ENCODE assay signal across 9 mouse cellular contexts in genomic region chr10:69928358-69928757, GRCm38 (mm10).
DNase-seq lines count a peak whose midpoint lies in the region; ATAC-seq lines count a peak whose summit lies in the region.
"Had no signal": no experiment of that assay in that cellular context is flagged by ENCODE, and none has a peak within 500 bp of the region (broad histone marks: within the 10 kb centered on the region; RNA-seq: fewer than 3 reads in every experiment).

No protein-coding gene starts in this region.

- peak overlapping the region; percentile 97 for H3K27ac ChIP-seq in kidney, embryonic 15.5 days
- H3K27ac ChIP-seq in liver, embryonic 16.5 days (ENCODE audit: low read length) = peak overlapping the region; percentile 55
- no peak overlapping the region for H3K27ac ChIP-seq in heart, embryonic 11.5 days (ENCODE audit: low read depth, low read length)
- H3K27ac ChIP-seq: forebrain, embryonic 13.5 days had no signal

- H3K9me3 ChIP-seq in kidney, embryonic 15.5 days (replicated peaks) = no peaks in the 10 kb centered on the region
- no peaks in the 10 kb centered on the region for H3K9me3 ChIP-seq in liver, embryonic 16.5 days (replicated peaks; ENCODE audit: control insufficient read depth, low read length)
- H3K9me3 ChIP-seq in heart, embryonic 11.5 days (replicated peaks; ENCODE audit: control insufficient read depth, low read length) = no peaks in the 10 kb centered on the region
- H3K9me3 ChIP-seq: forebrain, embryonic 13.5 days had no signal

- WGBS in kidney, embryonic 15.5 days = 44% methylated on average over 7 of the region's 7 CpGs
- 50% methylated on average over 7 of the region's 7 CpGs for WGBS in liver, embryonic 16.5 days (ENCODE audit: insufficient replicate concordance)
- 74% methylated on average over 7 of the region's 7 CpGs for WGBS in heart, embryonic 11.5 days (ENCODE audit: insufficient replicate concordance)

- intact Hi-C loops in heart, postnatal 14 days (cut with DNase I) = no loop called here

- no peak for ATAC-seq in kidney, embryonic 15.5 days (replicated peaks; ENCODE audit: low FRiP score)
- ATAC-seq in liver, embryonic 16.5 days (ENCODE audit: low read depth) = peak; percentile 11
- no peak for ATAC-seq in heart, embryonic 11.5 days (replicated peaks; ENCODE audit: insufficient number of reproducible peaks, low FRiP score, low TSS enrichment)
- ATAC-seq in inflammation-experienced regulatory T-cells, adult 6 months = no peak
- ATAC-seq: forebrain, embryonic 13.5 days had no signal

- no peak overlapping the region for H3K9ac ChIP-seq in kidney, embryonic 15.5 days
- no peak overlapping the region for H3K9ac ChIP-seq in liver, embryonic 16.5 days (ENCODE audit: low read depth, low read length)
- H3K9ac ChIP-seq in heart, embryonic 11.5 days (ENCODE audit: low read depth, low read length) = no peak overlapping the region
- H3K9ac ChIP-seq: forebrain, embryonic 13.5 days had no signal

- H3K4me2 ChIP-seq in kidney, embryonic 15.5 days = peak overlapping the region; percentile 65
- H3K4me2 ChIP-seq in liver, embryonic 16.5 days (ENCODE audit: low read depth, low read length) = peak overlapping the region; percentile 36
- H3K4me2 ChIP-seq in heart, embryonic 11.5 days = no peak overlapping the region
- H3K4me2 ChIP-seq: forebrain, embryonic 13.5 days had no signal

- no peaks in the 10 kb centered on the region for H3K27me3 ChIP-seq in kidney, embryonic 15.5 days
- peaks cover 32% of the 10 kb centered on the region for H3K27me3 ChIP-seq in liver, embryonic 16.5 days (ENCODE audit: control insufficient read depth, insufficient read depth, low read depth, low read length)
- H3K27me3 ChIP-seq in heart, embryonic 11.5 days (ENCODE audit: control insufficient read depth, insufficient read depth, low read length) = no peaks in the 10 kb centered on the region
- H3K27me3 ChIP-seq: forebrain, embryonic 13.5 days had no signal

- H3K4me1 ChIP-seq in kidney, embryonic 15.5 days = peaks cover 44% of the 10 kb centered on the region
- peaks cover 12% of the 10 kb centered on the region for H3K4me1 ChIP-seq in liver, embryonic 16.5 days (ENCODE audit: control insufficient read depth, low read depth, low read length)
- peaks cover 20% of the 10 kb centered on the region for H3K4me1 ChIP-seq in heart, embryonic 11.5 days (ENCODE audit: control insufficient read depth, insufficient read depth, low read length)

- no peak overlapping the region for H3K4me3 ChIP-seq in kidney, embryonic 15.5 days (replicated peaks)
- H3K4me3 ChIP-seq in liver, embryonic 16.5 days (ENCODE audit: low read depth, low read length) = 0 out of 2 replicates have a peak overlapping the region, but pooled peaks have one; percentile 14
- no peak overlapping the region for H3K4me3 ChIP-seq in heart, embryonic 11.5 days (ENCODE audit: low read depth, low read length)
- H3K4me3 ChIP-seq: forebrain, embryonic 13.5 days had no signal

- peaks cover 24% of the 10 kb centered on the region for H3K36me3 ChIP-seq in kidney, embryonic 15.5 days
- H3K36me3 ChIP-seq in liver, embryonic 16.5 days (ENCODE audit: control insufficient read depth, insufficient read depth) = peaks cover 4% of the 10 kb centered on the region; the same call in 1 of the 2 replicates
- peaks cover 3% of the 10 kb centered on the region; the same call in 1 of the 2 replicates for H3K36me3 ChIP-seq in heart, embryonic 11.5 days (ENCODE audit: control insufficient read depth, insufficient read depth, low read length)

- peak; percentile 5 for DNase-seq in heart, adult 11 months
- DNase-seq in heart, postnatal 14 days = no peak
- peak; percentile 54 for DNase-seq in forelimb bud, embryonic 11.5 days (ENCODE audit: low read depth, low spot score)
- DNase-seq in thymus, postnatal 36 days = no peak

Comparison
In these comparisons a context has a peak if more than half of its experiments do, and no peak if none do; other contexts are left out.
1. DNase-seq: peak in heart, adult 11 months (single experiment) and forelimb bud, embryonic 11.5 days (single experiment); none in heart, postnatal 14 days (0 of 2) and thymus, postnatal 36 days (0 of 2).